Comparison of ENCODE assay signal across 9 mouse cellular contexts in the genomic region with DNA sequence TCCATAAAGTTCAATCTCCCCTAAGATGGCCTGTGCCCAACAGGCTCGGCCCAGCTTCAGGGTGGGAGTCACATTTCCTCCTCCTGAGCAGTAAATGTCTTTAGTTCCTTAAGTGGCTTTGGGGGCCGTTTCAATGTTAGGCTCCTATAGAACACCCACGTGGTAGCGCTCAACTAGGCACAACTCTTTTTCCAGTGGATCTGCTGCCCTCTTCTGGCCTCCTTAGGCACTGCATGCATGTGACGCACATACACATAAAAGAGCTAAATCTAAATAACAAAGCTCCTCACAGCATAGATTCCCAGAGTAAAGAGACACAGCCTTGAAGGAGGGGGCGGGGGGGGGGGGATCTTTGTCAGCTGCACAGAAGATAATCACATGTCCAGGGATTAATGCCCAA.
DNase-seq lines count a peak whose midpoint lies in the region; ATAC-seq and TF ChIP-seq lines count a peak whose summit lies in the region.
"Had no signal": no experiment of that assay in that cellular context is flagged by ENCODE, and none has a peak within 500 bp of the region (broad histone marks: within the 10 kb centered on the region; RNA-seq: fewer than 3 reads in every experiment).

No protein-coding gene starts in this region.

- ATAC-seq in hindbrain, postnatal 0 days: no peak
- ATAC-seq in hindbrain, embryonic 13.5 days (ENCODE audit: low FRiP score): no peak
- ATAC-seq in megakaryocyte, adult 5-6 weeks (ENCODE audit: poor library complexity, severe bottlenecking): no peak

- no peak overlapping the region for H3K9ac ChIP-seq in hindbrain, postnatal 0 days (replicated peaks; ENCODE audit: low read length)
- no peak overlapping the region for H3K9ac ChIP-seq in hindbrain, embryonic 13.5 days
- H3K9ac ChIP-seq: heart, embryonic 13.5 days had no signal

- peak; percentile 59 for DNase-seq in hindbrain, postnatal 0 days (ENCODE audit: low spot score)
- no peak for DNase-seq in testis, postnatal 10 days (ENCODE audit: low spot score)
- peak; percentile 49 for DNase-seq in forelimb bud, embryonic 11.5 days (ENCODE audit: low read depth, low spot score)
- DNase-seq in spleen, adult 18-20 months: no peak
- no peak for DNase-seq in lung, postnatal 25 days (ENCODE audit: low spot score)

- no peak overlapping the region for H3K4me2 ChIP-seq in hindbrain, postnatal 0 days (ENCODE audit: low read depth, low read length)
- no peak overlapping the region for H3K4me2 ChIP-seq in hindbrain, embryonic 13.5 days
- H3K4me2 ChIP-seq: heart, embryonic 13.5 days had no signal

- no peaks in the 10 kb centered on the region; the same call in 1 of the 2 replicates for H3K4me1 ChIP-seq in hindbrain, postnatal 0 days (ENCODE audit: insufficient read depth, low read length)
- no peaks in the 10 kb centered on the region for H3K4me1 ChIP-seq in hindbrain, embryonic 13.5 days (replicated peaks)
- H3K4me1 ChIP-seq in testis, adult 2 months (ENCODE audit: control insufficient read depth, insufficient read depth, low read length): peaks cover 4% of the 10 kb centered on the region
- H3K4me1 ChIP-seq: heart, embryonic 13.5 days had no signal

- H3K27me3 ChIP-seq in hindbrain, postnatal 0 days (ENCODE audit: insufficient read depth, low read length): no peaks in the 10 kb centered on the region
- H3K27me3 ChIP-seq in hindbrain, embryonic 13.5 days: no peaks in the 10 kb centered on the region
- H3K27me3 ChIP-seq in testis, adult 2 months (ENCODE audit: control insufficient read depth, insufficient read depth, low read length): no peaks in the 10 kb centered on the region

- peak; percentile 66 for TF ChIP-seq CTCF in hindbrain, postnatal 0 days (IDR thresholded peaks at IDR 0.05; ENCODE audit: low read depth)
- peak; percentile 78; the same call in 1 of the 2 replicates for TF ChIP-seq CTCF in testis, adult 2 months (IDR thresholded peaks at IDR 0.05; ENCODE audit: control insufficient read depth, insufficient read depth, insufficient replicate concordance, low read depth, low read length)

- 61% methylated on average over 6 of the region's 6 CpGs for WGBS in hindbrain, postnatal 0 days
- 53% methylated on average over 6 of the region's 6 CpGs for WGBS in hindbrain, embryonic 13.5 days

- no peak for TF ChIP-seq POLR2A in testis, adult 2 months (IDR thresholded peaks at IDR 0.05; ENCODE audit: control insufficient read depth, low read depth, low read length)

- H3K36me3 ChIP-seq in hindbrain, postnatal 0 days (ENCODE audit: insufficient read depth, low read length): no peaks in the 10 kb centered on the region
- H3K36me3 ChIP-seq in hindbrain, embryonic 13.5 days: no peaks in the 10 kb centered on the region
- no peaks in the 10 kb centered on the region for H3K36me3 ChIP-seq in testis, adult 2 months (ENCODE audit: control insufficient read depth, insufficient read depth, low read length)
- H3K36me3 ChIP-seq: heart, embryonic 13.5 days had no signal

- H3K27ac ChIP-seq in hindbrain, postnatal 0 days: no peak overlapping the region
- H3K27ac ChIP-seq in hindbrain, embryonic 13.5 days: no peak overlapping the region
- no peak overlapping the region for H3K27ac ChIP-seq in testis, adult 2 months (ENCODE audit: control insufficient read depth, insufficient read depth, low read depth, low read length)
- H3K27ac ChIP-seq: heart, embryonic 13.5 days had no signal

- H3K4me3 ChIP-seq in hindbrain, postnatal 0 days (ENCODE audit: low read length): no peak overlapping the region
- H3K4me3 ChIP-seq in hindbrain, embryonic 13.5 days: no peak overlapping the region
- no peak overlapping the region; the same call in 1 of the 2 replicates for H3K4me3 ChIP-seq in testis, adult 2 months (ENCODE audit: control insufficient read depth, low read depth, low read length)
- H3K4me3 ChIP-seq: heart, embryonic 13.5 days had no signal

- no peaks in the 10 kb centered on the region for H3K9me3 ChIP-seq in hindbrain, postnatal 0 days (ENCODE audit: low read length)
- no peaks in the 10 kb centered on the region for H3K9me3 ChIP-seq in hindbrain, embryonic 13.5 days
- H3K9me3 ChIP-seq: heart, embryonic 13.5 days had no signal

Comparison
In these comparisons a context has a peak if more than half of its experiments do, and no peak if none do; other contexts are left out.
1. DNase-seq: peak in hindbrain, postnatal 0 days (single experiment) and forelimb bud, embryonic 11.5 days (single experiment); none in testis, postnatal 10 days (single experiment), spleen, adult 18-20 months (0 of 2) and lung, postnatal 25 days (single experiment).